Mouse (Mus musculus): Measurements from ENCODE around the gene Nelfcd.

Gene Nelfcd

DNA sequence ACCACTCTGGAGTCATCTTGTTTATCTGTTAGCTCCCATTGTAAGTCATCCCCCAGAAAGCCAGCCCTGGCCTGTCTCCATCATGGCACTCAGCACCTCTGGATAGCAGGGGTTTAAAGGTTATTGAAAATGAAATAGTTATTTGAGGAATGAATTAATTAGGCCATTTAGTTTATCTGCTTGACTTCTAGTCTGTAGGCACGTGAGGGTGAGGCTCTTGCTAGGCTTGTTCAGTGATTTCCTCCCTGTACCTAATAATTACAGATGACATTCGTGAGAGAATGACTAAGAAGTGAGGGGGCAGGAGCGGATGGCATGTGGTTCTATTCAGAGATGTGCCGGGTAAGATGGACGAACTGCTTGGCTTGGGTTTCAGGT is 57.9 kb downstream of the Nelfcd start:
- no peak for DNase-seq (ENCODE audit: low spot score)

Data from yolk sac, embryonic 10.5 days (tissue).